Mouse (Mus musculus) testis, postnatal 14 days (tissue): ENCODE results near the gene Folr2.
A peak's percentile ranks its signal among the peaks of the same experiment; 100 is the strongest.

Experiments used
- DNase-seq: peaks from one replicate; pipeline ENCODE4 v3.0.0; 2021; ENCODE audit warnings: low spot score

Gene Folr2

DNA sequence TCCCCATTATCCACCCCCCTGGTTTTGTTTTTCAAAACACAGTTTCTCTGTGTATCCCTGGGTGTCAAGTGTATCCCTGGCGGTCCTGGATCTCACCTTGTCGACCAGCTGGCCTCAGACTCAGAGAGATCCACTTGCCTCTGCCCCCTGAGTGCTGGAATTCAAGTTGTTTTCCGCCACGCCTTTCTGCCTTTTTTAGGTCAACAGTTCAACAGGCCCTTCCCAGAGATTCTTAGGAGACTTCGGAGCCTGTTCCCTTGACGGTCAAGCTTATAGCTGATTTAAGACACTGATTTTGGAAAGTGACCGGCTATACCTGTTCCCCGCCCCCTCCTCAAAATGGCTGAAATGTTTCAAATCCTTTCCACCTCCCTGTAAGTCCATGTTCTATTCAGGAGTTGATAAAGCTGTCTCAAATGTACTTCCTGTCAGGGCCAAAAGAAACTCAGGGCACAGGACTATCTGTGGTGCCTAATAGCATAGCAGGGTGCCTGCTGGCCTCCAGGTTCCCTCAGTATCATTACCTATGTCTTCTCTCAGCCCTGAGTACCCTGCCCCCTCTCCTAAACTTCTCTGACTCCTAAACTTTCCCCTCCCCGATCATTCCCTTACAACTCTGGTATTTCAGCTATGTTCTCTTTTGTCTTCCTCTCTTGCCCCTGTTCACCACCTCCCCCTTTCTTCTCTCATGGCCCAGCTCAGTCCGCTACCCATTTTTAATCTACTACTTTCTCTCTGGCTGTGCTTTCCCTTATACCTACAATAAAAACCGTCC lies 9.7 kb upstream of the Folr2 start:
- DNase-seq, result no peak

DNA sequence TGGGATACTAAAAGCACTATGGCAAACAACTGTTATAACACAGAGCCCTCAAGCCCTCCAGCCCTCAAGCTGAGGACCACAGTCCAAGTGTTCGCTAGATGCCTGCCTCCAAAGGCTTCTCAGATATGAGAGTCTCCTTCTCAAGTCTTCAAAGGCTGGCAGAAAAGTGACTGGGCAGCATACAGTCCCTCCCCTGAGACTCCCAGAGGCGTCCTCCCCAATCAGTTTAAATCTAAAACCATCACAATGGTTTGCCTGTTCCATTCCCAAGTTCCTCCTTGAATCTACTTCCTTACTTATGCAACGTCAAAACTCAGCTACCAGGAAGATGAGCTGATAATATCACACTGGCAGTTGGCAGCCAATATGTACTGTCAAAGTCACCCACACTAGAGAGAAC lies 6.4 kb upstream of the Folr2 start, which contains the start of gene Anapc15:
Gene Anapc15 (plus strand): TSS at position 301 of the 400 bp plus-strand sequence.
- no peak for DNase-seq

GRCm38 (mm10) chr7:101862291-101862690 lies 5.3 kb upstream of the Folr2 start:
- no peak for DNase-seq

- no peak for DNase-seq
Observed at GRCm38 (mm10) chr7:101860978-101861377, 4.0 kb upstream of the Folr2 start.

- no peak for DNase-seq
Observed at GRCm38 (mm10) chr7:101858362-101858761, 1.4 kb upstream of the Folr2 start.

GRCm38 (mm10) chr7:101853816-101854215 lies 3.2 kb downstream of the Folr2 start:
- DNase-seq, result no peak

- DNase-seq, result no peak
Observed at GRCm38 (mm10) chr7:101852846-101853245, 4.1 kb downstream of the Folr2 start.

GRCm38 (mm10) chr7:101851689-101852088 lies 5.3 kb downstream of the Folr2 start:
- no peak for DNase-seq

DNA sequence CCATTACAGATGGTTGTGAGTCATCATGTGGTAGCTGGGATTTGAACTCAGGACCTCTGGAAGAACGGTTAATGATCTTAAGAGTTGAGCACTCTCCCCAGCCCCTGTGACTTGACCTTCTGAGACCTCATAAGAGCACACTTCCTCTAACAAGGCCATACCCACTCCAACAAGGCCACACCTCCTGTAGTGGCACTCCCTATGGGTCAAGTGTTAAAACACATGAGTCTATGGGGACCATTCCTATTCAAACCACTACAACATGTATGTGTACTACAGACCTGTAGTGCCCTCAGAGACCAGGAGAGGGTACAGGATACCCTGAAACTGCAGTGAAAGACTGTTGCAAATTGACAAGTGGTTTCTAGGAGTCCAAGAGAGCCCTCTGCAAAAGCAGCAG lies 9.1 kb downstream of the Folr2 start:
- no peak for DNase-seq

- no peak for DNase-seq
Observed at GRCm38 (mm10) chr7:101844186-101844585, 12.8 kb downstream of the Folr2 start.

GRCm38 (mm10) chr7:101837606-101838471 lies 19.2 kb downstream of the Folr2 start, which contains the start of gene Inppl1:
Inppl1 (minus strand) TSS chr7:101838229.
- DNase-seq, result peak; percentile 91

GRCm38 (mm10) chr7:101837154-101837605 lies 19.8 kb downstream of the Folr2 start:
- no peak for DNase-seq

- DNase-seq, result peak; percentile 65
Observed at GRCm38 (mm10) chr7:101836271-101837153, 20.5 kb downstream of the Folr2 start.

GRCm38 (mm10) chr7:101835457-101836109 lies 21.4 kb downstream of the Folr2 start:
- no peak for DNase-seq

DNA sequence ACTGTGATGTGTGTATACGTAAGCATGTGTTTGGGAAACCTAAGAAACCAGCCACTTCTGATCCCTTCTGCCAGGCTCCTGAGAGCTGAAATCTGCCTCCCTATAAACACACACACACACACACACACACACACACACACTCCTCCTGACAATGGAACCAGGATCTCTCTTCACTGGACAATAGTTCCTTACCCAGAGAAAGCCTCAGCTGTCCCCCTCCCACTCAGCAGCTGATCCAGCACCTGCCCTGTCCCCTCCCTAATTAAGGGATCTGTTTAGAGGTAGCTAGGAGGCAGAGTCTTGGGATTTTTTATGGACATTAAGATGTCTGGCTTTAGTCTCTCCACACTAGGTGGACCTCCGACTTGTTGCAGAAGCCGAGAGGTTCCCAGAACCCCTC lies 22.1 kb downstream of the Folr2 start:
- DNase-seq, result no peak

GRCm38 (mm10) chr7:101833916-101834584 lies 22.9 kb downstream of the Folr2 start:
- no peak for DNase-seq

- no peak for DNase-seq
Observed at GRCm38 (mm10) chr7:101833352-101833751, 23.6 kb downstream of the Folr2 start.

GRCm38 (mm10) chr7:101832372-101832771 lies 24.6 kb downstream of the Folr2 start:
- DNase-seq, result no peak

- DNase-seq, result no peak
Observed at GRCm38 (mm10) chr7:101831437-101831836, 25.6 kb downstream of the Folr2 start.

DNA sequence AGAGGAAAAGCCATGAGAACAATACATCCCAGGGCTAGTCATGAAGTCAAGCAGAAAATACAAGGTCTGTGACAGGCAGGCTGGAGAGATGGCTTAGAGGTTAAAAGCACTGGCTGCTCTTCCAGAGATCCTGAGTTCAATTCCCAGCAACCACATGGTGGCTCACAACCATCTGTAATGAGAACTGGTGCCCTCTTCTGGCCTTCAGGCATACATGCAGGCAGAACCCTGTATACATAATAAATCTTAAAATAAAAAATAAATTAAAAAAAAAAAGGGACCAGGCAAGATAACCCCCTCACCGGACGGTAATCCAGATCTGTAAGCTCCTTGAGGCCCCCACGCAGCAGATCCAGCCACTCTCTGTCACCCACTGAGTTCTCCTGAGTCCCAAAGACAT lies 26.6 kb downstream of the Folr2 start:
- no peak for DNase-seq
